Mouse (Mus musculus): ENCODE results near the gene Rapgef1.

GRCm38 (mm10) chr2:29669711-29670110, 50.2 kb downstream of the Rapgef1 start:
- TF ChIP-seq POLR2A (IDR thresholded peaks at IDR 0.05; ENCODE audit: borderline replicate concordance, extremely low read depth, low read depth, low read length) (no peak), CTCF (IDR thresholded peaks at IDR 0.05; ENCODE audit: insufficient read depth, low read length) (no peak)
